Mouse (Mus musculus): Measurements from ENCODE around the gene Slc25a48.

DNA sequence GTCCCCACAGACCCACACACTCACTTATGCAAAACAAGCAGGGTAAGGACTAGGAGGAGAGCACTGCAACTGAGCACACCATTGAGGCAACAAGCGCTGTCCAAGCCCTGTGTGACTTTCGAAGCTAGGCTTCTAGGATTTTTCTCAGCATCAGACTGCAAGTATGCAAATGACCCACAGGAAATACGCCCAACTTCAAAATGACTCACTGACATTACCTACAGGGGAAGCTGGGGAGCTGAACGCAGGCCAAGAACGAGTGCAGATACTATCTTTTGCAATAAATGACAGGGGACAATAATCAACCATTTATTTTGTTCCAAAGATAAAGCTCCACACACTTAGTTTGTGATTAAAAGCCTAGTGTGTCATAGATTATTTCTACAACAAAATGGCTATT, 49.9 kb downstream of the Slc25a48 start:
- TF ChIP-seq CTCF (IDR thresholded peaks at IDR 0.05; ENCODE audit: borderline replicate concordance, extremely low read depth, insufficient read depth, insufficient read length) (no peak), POLR2A (IDR thresholded peaks at IDR 0.05; ENCODE audit: borderline replicate concordance, extremely low read depth, insufficient read depth, insufficient read length, poor library complexity, severe bottlenecking) (no peak)
